Mouse (Mus musculus) liver, embryonic 14.5 days (tissue): ENCODE results near the gene Mlx. TPM values are rescaled to one million over a fixed set of nuclear protein-coding genes. Genes with fewer than 3 reads are reported as not detected.

Experiments used
- ATAC-seq: fragments of 200-750 bp; cut with Nextera tagmentation; 2 replicates; pipeline ENCODE4 v1.8.0; 2017; ENCODE audit warnings: moderate number of reproducible peaks, mild to moderate bottlenecking, moderate library complexity; ENCODE audit not compliant: insufficient read depth
- DNase-seq, 3 experiments: peaks; one replicate each; pipeline ENCODE4 v3.0.0-alpha.2; 2012 to 2013; ENCODE audit warnings: low read depth in 3 of 3, low spot score in 3 of 3
- H3K27ac ChIP-seq: fragments of 300-500 bp; sonication (generic); 2 replicates; pipeline ENCODE4 v1.5.1; 2014; ENCODE audit warnings: moderate library complexity, mild to moderate bottlenecking, control low read depth, inconsistent platforms
- H3K27me3 ChIP-seq: fragments of 300-500 bp; sonication (generic); 2 replicates; pipeline ENCODE4 v1.6.1; 2014; ENCODE audit warnings: mild to moderate bottlenecking, low read length, moderate library complexity; ENCODE audit not compliant: control insufficient read depth, insufficient read depth
- H3K36me3 ChIP-seq: fragments of 300-500 bp; sonication (generic); replicated peaks from 2 replicates; pipeline ENCODE4 v1.6.1; 2014; ENCODE audit warnings: low read depth; ENCODE audit not compliant: control insufficient read depth, insufficient read depth
- H3K4me1 ChIP-seq, 2 experiments: fragments of 200-500 bp in 1 of 2; fragments of 300-500 bp in 1 of 2; sonication (generic) in 1 of 2; replicated peaks; 2 replicates each; pipeline ENCODE4 v1.6.1; 2012 to 2014; ENCODE audit warnings: antibody characterized with exemption in 1 of 2, inconsistent platforms in 1 of 2, low read length in 1 of 2; ENCODE audit not compliant: control insufficient read depth in 2 of 2, insufficient read depth in 2 of 2
- H3K4me2 ChIP-seq: fragments of 300-500 bp; sonication (generic); 2 replicates; pipeline ENCODE4 v1.6.1; 2014; ENCODE audit warnings: low read depth, mild to moderate bottlenecking, control low read depth, moderate library complexity
- H3K4me3 ChIP-seq, 2 experiments: fragments of 200-500 bp in 1 of 2; fragments of 300-500 bp in 1 of 2; sonication (generic) in 1 of 2; 2 replicates each; pipeline ENCODE4 v1.5.1; 2012 to 2014; ENCODE audit warnings: low read depth in 2 of 2, low read length in 2 of 2, mild to moderate bottlenecking in 2 of 2, control low read depth in 1 of 2, inconsistent platforms in 1 of 2, moderate library complexity in 1 of 2; ENCODE audit not compliant: insufficient read depth in 1 of 2
- H3K9ac ChIP-seq: fragments of 300-500 bp; sonication (generic); replicated peaks from 2 replicates; pipeline ENCODE4 v1.6.1; 2014; ENCODE audit warnings: mild to moderate bottlenecking, control low read depth, moderate library complexity
- H3K9me3 ChIP-seq: fragments of 300-500 bp; sonication (generic); 2 replicates; pipeline ENCODE4 v1.6.1; 2016; ENCODE audit warnings: low read length, mixed read lengths; ENCODE audit not compliant: control insufficient read depth
- CTCF ChIP-seq: IDR thresholded peaks from 2 replicates; pipeline ENCODE4 v1.5.1; 2016; ENCODE audit warnings: antibody characterized with exemption, low read depth, control low read depth
- EP300 ChIP-seq: IDR thresholded peaks from 2 replicates; pipeline ENCODE4 v1.6.1; 2016; ENCODE audit warnings: antibody characterized with exemption, low read depth
- WGBS: fragments of 180-500 bp; shearing (Covaris S2); extraction: QIAGEN DNeasy Blood & Tissue Kit; methylation state at CpG from one replicate; pipeline ENCODE4 v1.1.7; 2014; ENCODE audit not compliant: insufficient replicate concordance; 5-methylcytosine and 5-hydroxymethylcytosine counted together
- microRNA-seq: library from miRNA; unstranded; fragments of <30 nt; microRNA quantifications from one replicate; pipeline ENCODE4, GENCODE M21; 2016
- polyA plus RNA-seq, 2 experiments: library from polyadenylated mRNA; depleted of rRNA in 1 of 2; stranded (reverse) in 1 of 2; unstranded in 1 of 2; fragments of >200 nt; fragmentation: Nextera tagmentation in 1 of 2; extraction: Ambion mirVana in 1 of 2; gene quantifications; 2 replicates each; pipeline versions ENCODE4 v1.2.1 to v1.2.3; 2012 to 2014

Gene Mlx
- polyA plus RNA-seq, 2 experiments: 16.8 to 26.8 TPM

DNA sequence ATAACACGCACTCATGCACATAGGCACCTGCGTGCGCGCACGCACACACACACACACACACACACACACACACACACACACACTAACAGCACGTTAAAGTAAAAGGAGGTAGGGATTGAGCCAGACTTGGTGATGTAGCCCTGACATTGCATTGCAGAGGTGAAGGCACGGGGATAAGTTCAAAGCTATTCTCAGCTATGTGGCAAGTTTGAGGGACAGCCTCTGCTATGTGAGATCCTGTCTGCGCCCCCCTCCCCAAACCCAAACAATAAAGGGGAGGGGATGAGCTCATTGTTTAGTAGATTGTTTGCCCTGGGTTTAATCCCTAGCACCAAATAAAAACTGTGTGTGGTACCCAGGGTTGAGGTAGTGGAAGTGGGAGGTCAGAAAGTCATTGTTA lies 54.0 kb downstream of the Mlx start:
- no peak for DNase-seq
- peaks cover 18% of the 10 kb centered on the region for H3K27me3 ChIP-seq
- peaks cover 0 to 3% of the 10 kb centered on the region in 2 experiments; a peak in 1 of 4 replicates for H3K4me1 ChIP-seq
- no peak for ATAC-seq
- no peak overlapping the region for H3K9ac ChIP-seq
- H3K36me3 ChIP-seq: no peaks in the 10 kb centered on the region
- H3K27ac ChIP-seq: no peak overlapping the region
- WGBS: 74% methylated on average over 8 of the region's 8 CpGs
- no peak overlapping the region for H3K4me3 ChIP-seq
- H3K9me3 ChIP-seq: no peaks in the 10 kb centered on the region
- TF ChIP-seq EP300: no peak
- no peak for TF ChIP-seq CTCF
- H3K4me2 ChIP-seq: no peak overlapping the region

Small RNA genes within 50 kb of the gene (microRNA-seq; reads per million reads assigned to microRNA genes)
- not detected for gene Gm27626

Other genes with a start within 250 kb of the Mlx start
- 10.6 and 12.4 TPM in 2 replicates for gene Stat5b, start 236.6 kb upstream of the Mlx start, polyA plus RNA-seq (2012; rRNA removed)
- gene Stat5b, start 236.6 kb upstream of the Mlx start, polyA plus RNA-seq (2014; fragmentation: Nextera tagmentation; extraction: Ambion mirVana): 16.4 and 19.3 TPM in 2 replicates
- gene Stat5a, start 227.9 kb upstream of the Mlx start, polyA plus RNA-seq (2012; rRNA removed): 7.8 and 8.5 TPM in 2 replicates
- gene Stat5a, start 227.9 kb upstream of the Mlx start, polyA plus RNA-seq (2014; fragmentation: Nextera tagmentation; extraction: Ambion mirVana): 7.2 and 8.6 TPM in 2 replicates
- 15.0 and 17.7 TPM in 2 replicates for gene Stat3, start 147.7 kb upstream of the Mlx start, polyA plus RNA-seq (2012; rRNA removed)
- gene Stat3, start 147.7 kb upstream of the Mlx start, polyA plus RNA-seq (2014; fragmentation: Nextera tagmentation; extraction: Ambion mirVana): 27.2 and 27.4 TPM in 2 replicates
- gene Cavin1, start 116.4 kb upstream of the Mlx start, polyA plus RNA-seq (2012; rRNA removed): 5.0 and 7.0 TPM in 2 replicates
- gene Cavin1, start 116.4 kb upstream of the Mlx start, polyA plus RNA-seq (2014; fragmentation: Nextera tagmentation; extraction: Ambion mirVana): 8.1 and 8.7 TPM in 2 replicates
- gene Atp6v0a1, start 77.8 kb upstream of the Mlx start, polyA plus RNA-seq (2012; rRNA removed): 28.3 and 29.5 TPM in 2 replicates
- gene Atp6v0a1, start 77.8 kb upstream of the Mlx start, polyA plus RNA-seq (2014; fragmentation: Nextera tagmentation; extraction: Ambion mirVana): 37.8 and 40.3 TPM in 2 replicates
- 3.4 and 4.0 TPM in 2 replicates for gene Naglu, start 17.3 kb upstream of the Mlx start, polyA plus RNA-seq (2012; rRNA removed)
- 4.0 and 4.3 TPM in 2 replicates for gene Naglu, start 17.3 kb upstream of the Mlx start, polyA plus RNA-seq (2014; fragmentation: Nextera tagmentation; extraction: Ambion mirVana)
- 0.13 and 0.19 TPM in 2 replicates for gene Hsd17b1, start 8.9 kb upstream of the Mlx start, polyA plus RNA-seq (2012; rRNA removed)
- 0.08 and 0.34 TPM in 2 replicates for gene Hsd17b1, start 8.9 kb upstream of the Mlx start, polyA plus RNA-seq (2014; fragmentation: Nextera tagmentation; extraction: Ambion mirVana)
- gene Coasy, start 4.7 kb upstream of the Mlx start, polyA plus RNA-seq (2012; rRNA removed): 16.2 and 16.7 TPM in 2 replicates
- gene Coasy, start 4.7 kb upstream of the Mlx start, polyA plus RNA-seq (2014; fragmentation: Nextera tagmentation; extraction: Ambion mirVana): 17.7 and 19.9 TPM in 2 replicates
- 7.3 and 16.8 TPM in 2 replicates for gene Psmc3ip, start 8.2 kb downstream of the Mlx start, polyA plus RNA-seq (2012; rRNA removed)
- gene Psmc3ip, start 8.2 kb downstream of the Mlx start, polyA plus RNA-seq (2014; fragmentation: Nextera tagmentation; extraction: Ambion mirVana): 21.6 and 22.0 TPM in 2 replicates
- gene Retreg3, start 32.6 kb downstream of the Mlx start, polyA plus RNA-seq (2012; rRNA removed): 19.3 and 20.4 TPM in 2 replicates
- 5.3 and 6.7 TPM in 2 replicates for gene Retreg3, start 32.6 kb downstream of the Mlx start, polyA plus RNA-seq (2014; fragmentation: Nextera tagmentation; extraction: Ambion mirVana)
- gene Tubg1, start 32.7 kb downstream of the Mlx start, polyA plus RNA-seq (2012; rRNA removed): 12.4 and 13.8 TPM in 2 replicates
- 32.0 and 32.4 TPM in 2 replicates for gene Tubg1, start 32.7 kb downstream of the Mlx start, polyA plus RNA-seq (2014; fragmentation: Nextera tagmentation; extraction: Ambion mirVana)
- gene Tubg2, start 68.6 kb downstream of the Mlx start, polyA plus RNA-seq (2012; rRNA removed): 0.13 and 0.14 TPM in 2 replicates
- not detected in 2 replicates for gene Tubg2, start 68.6 kb downstream of the Mlx start, polyA plus RNA-seq (2014; fragmentation: Nextera tagmentation; extraction: Ambion mirVana)
- gene Cntnap1, start 83.2 kb downstream of the Mlx start, polyA plus RNA-seq (2012; rRNA removed): 0.11 and 0.16 TPM in 2 replicates
- gene Cntnap1, start 83.2 kb downstream of the Mlx start, polyA plus RNA-seq (2014; fragmentation: Nextera tagmentation; extraction: Ambion mirVana): 0.08 TPM in 1 of 2 replicates, not detected in the other
- gene Plekhh3, start 84.1 kb downstream of the Mlx start, polyA plus RNA-seq (2012; rRNA removed): 1.1 TPM in 2 replicates
- gene Plekhh3, start 84.1 kb downstream of the Mlx start, polyA plus RNA-seq (2014; fragmentation: Nextera tagmentation; extraction: Ambion mirVana): 1.0 TPM in 2 replicates
- gene Ccr10, start 88.2 kb downstream of the Mlx start, polyA plus RNA-seq (2012; rRNA removed): not detected in 2 replicates
- gene Ccr10, start 88.2 kb downstream of the Mlx start, polyA plus RNA-seq (2014; fragmentation: Nextera tagmentation; extraction: Ambion mirVana): not detected in 2 replicates
- 6.8 and 8.8 TPM in 2 replicates for gene Ezh1, start 139.2 kb downstream of the Mlx start, polyA plus RNA-seq (2012; rRNA removed)
- gene Ezh1, start 139.2 kb downstream of the Mlx start, polyA plus RNA-seq (2014; fragmentation: Nextera tagmentation; extraction: Ambion mirVana): 7.9 and 8.1 TPM in 2 replicates
- 15.1 and 17.5 TPM in 2 replicates for gene Ramp2, start 158.8 kb downstream of the Mlx start, polyA plus RNA-seq (2012; rRNA removed)
- gene Ramp2, start 158.8 kb downstream of the Mlx start, polyA plus RNA-seq (2014; fragmentation: Nextera tagmentation; extraction: Ambion mirVana): 19.0 and 19.2 TPM in 2 replicates
- gene Vps25, start 166.4 kb downstream of the Mlx start, polyA plus RNA-seq (2012; rRNA removed): 35.1 and 36.3 TPM in 2 replicates
- 88.6 and 90.0 TPM in 2 replicates for gene Vps25, start 166.4 kb downstream of the Mlx start, polyA plus RNA-seq (2014; fragmentation: Nextera tagmentation; extraction: Ambion mirVana)
- 5.3 and 5.4 TPM in 2 replicates for gene Wnk4, start 173.3 kb downstream of the Mlx start, polyA plus RNA-seq (2012; rRNA removed)
- gene Wnk4, start 173.3 kb downstream of the Mlx start, polyA plus RNA-seq (2014; fragmentation: Nextera tagmentation; extraction: Ambion mirVana): 6.4 and 6.9 TPM in 2 replicates
- 0.44 and 0.68 TPM in 2 replicates for gene Cntd1, start 191.7 kb downstream of the Mlx start, polyA plus RNA-seq (2012; rRNA removed)
- gene Cntd1, start 191.7 kb downstream of the Mlx start, polyA plus RNA-seq (2014; fragmentation: Nextera tagmentation; extraction: Ambion mirVana): 0.44 and 0.72 TPM in 2 replicates
- 58.7 and 84.8 TPM in 2 replicates for gene Coa3, start 191.8 kb downstream of the Mlx start, polyA plus RNA-seq (2012; rRNA removed)
- 109 and 122 TPM in 2 replicates for gene Coa3, start 191.8 kb downstream of the Mlx start, polyA plus RNA-seq (2014; fragmentation: Nextera tagmentation; extraction: Ambion mirVana)
- gene Becn1, start 215.0 kb downstream of the Mlx start, polyA plus RNA-seq (2012; rRNA removed): 22.7 and 60.5 TPM in 2 replicates
- gene Becn1, start 215.0 kb downstream of the Mlx start, polyA plus RNA-seq (2014; fragmentation: Nextera tagmentation; extraction: Ambion mirVana): 86.2 and 93.6 TPM in 2 replicates
- 117 and 123 TPM in 2 replicates for gene Psme3, start 228.9 kb downstream of the Mlx start, polyA plus RNA-seq (2012; rRNA removed)
- 135 and 152 TPM in 2 replicates for gene Psme3, start 228.9 kb downstream of the Mlx start, polyA plus RNA-seq (2014; fragmentation: Nextera tagmentation; extraction: Ambion mirVana)
- 4.6 and 4.7 TPM in 2 replicates for gene Aoc2, start 237.8 kb downstream of the Mlx start, polyA plus RNA-seq (2012; rRNA removed)
- 0.97 and 1.0 TPM in 2 replicates for gene Aoc2, start 237.8 kb downstream of the Mlx start, polyA plus RNA-seq (2014; fragmentation: Nextera tagmentation; extraction: Ambion mirVana)
- gene Aoc3, start 243.3 kb downstream of the Mlx start, polyA plus RNA-seq (2012; rRNA removed): 0.21 and 0.25 TPM in 2 replicates
- gene Aoc3, start 243.3 kb downstream of the Mlx start, polyA plus RNA-seq (2014; fragmentation: Nextera tagmentation; extraction: Ambion mirVana): 0.03 and 0.05 TPM in 2 replicates